Mouse (Mus musculus) thymus, adult 2 months (tissue): ENCODE data around the gene Rhbdf2.

ENCODE experiments used
- CTCF ChIP-seq: fragments of 200-500 bp; IDR thresholded peaks from 2 replicates; pipeline ENCODE4 v1.5.1; 2012; ENCODE audit warnings: mild to moderate bottlenecking, control low read depth, low read length, moderate library complexity, borderline replicate concordance; ENCODE audit not compliant: control insufficient read depth, poor library complexity, insufficient read depth; ENCODE audit errors: extremely low read depth
- POLR2A ChIP-seq: fragments of 200-500 bp; IDR thresholded peaks from 2 replicates; pipeline ENCODE4 v1.6.1; 2012; ENCODE audit warnings: mild to moderate bottlenecking, low read length, control low read depth, moderate library complexity; ENCODE audit not compliant: control insufficient read depth, poor library complexity, insufficient read depth; ENCODE audit errors: extremely low read depth

DNA sequence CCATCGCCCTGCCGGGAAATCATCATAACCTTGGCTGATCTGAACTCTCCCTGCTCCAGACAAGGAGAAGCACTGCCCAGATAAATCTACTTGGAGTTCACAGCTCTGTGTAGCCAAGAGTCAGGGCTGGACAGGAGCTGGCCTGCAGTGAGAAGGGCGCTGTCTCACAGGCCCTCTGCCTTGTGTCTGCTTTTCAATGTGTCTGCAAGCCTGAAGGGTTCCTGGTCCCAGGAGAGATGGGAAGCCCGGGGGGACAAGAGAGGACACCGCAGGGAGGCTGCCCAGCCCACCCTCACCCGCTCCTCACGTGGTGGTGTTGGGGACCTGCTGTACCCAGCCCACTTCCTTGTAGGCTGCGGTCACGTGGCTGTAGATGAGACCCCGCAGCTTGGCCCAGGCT is 22.2 kb upstream of the Rhbdf2 start:
- no peak for TF ChIP-seq CTCF
- no peak for TF ChIP-seq POLR2A
